Mouse (Mus musculus) ES-E14 (cell line): ENCODE measurements around the gene Chn2.

ENCODE experiments used
- CHD2 ChIP-seq: IDR thresholded peaks from 2 replicates; pipeline ENCODE4 v1.6.1; 2014; ENCODE audit warnings: mild to moderate bottlenecking, low read depth, low read length, inconsistent platforms
- HCFC1 ChIP-seq: IDR thresholded peaks from 2 replicates; pipeline ENCODE4 v1.6.1; 2012; ENCODE audit warnings: low read length, inconsistent platforms, borderline replicate concordance; ENCODE audit not compliant: insufficient read depth
- ZC3H11A ChIP-seq: IDR thresholded peaks from 2 replicates; pipeline ENCODE4 v1.6.1; 2012; ENCODE audit warnings: low read depth, mild to moderate bottlenecking, inconsistent platforms, low read length, borderline replicate concordance
- ZNF384 ChIP-seq: IDR thresholded peaks from 2 replicates; pipeline ENCODE4 v1.6.1; 2012; ENCODE audit warnings: low read depth, low read length, inconsistent platforms

DNA sequence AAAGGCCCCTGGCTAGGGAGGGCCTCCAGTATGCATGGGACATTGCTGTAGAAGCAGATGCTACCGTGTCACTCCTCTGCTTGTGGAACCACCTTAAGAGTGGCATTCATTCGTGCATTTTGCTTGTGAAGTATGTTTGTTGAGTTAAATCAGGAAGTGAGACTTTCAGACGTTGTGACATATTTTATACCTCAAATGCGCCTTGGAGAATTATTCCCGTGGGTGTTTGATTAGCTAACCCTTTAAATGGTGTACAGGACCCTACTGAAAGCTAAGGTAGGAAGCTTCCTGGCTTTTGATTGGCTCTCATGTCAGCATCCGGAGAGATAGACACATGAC lies 140.5 kb downstream of the Chn2 start:
- no peak for TF ChIP-seq HCFC1
- TF ChIP-seq ZNF384 = no peak
- TF ChIP-seq CHD2 = no peak
- no peak for TF ChIP-seq ZC3H11A
